9 mouse cellular contexts compared by ENCODE assay signal in the genomic region with DNA sequence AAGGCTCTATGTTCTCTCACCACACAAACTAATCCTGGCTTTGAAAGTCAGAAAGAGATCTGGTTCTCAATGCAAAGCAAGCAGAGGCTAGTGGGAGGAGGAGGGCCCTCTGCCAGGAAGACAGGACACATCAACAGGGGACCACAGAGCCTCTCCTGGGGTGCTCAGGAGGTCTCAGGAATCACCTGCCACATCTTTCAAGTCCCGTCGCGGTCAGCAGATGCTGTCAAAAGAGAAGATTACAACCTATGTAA. TPM values are rescaled to one million over a fixed set of nuclear protein-coding genes. Genes with fewer than 3 reads are reported as not detected.
DNase-seq lines count a peak whose midpoint lies in the region; ATAC-seq lines count a peak whose summit lies in the region.
"Had no signal": no experiment of that assay in that cellular context is flagged by ENCODE, and none has a peak within 500 bp of the region (broad histone marks: within the 10 kb centered on the region; RNA-seq: fewer than 3 reads in every experiment).

No protein-coding gene starts in this region.

- intact Hi-C loops in left cerebral cortex, postnatal 25 days (cut with DNase I): no loop called here

- no peaks in the 10 kb centered on the region for H3K9me3 ChIP-seq in lung, embryonic 15.5 days
- H3K9me3 ChIP-seq in forebrain, embryonic 10.5 days: no peaks in the 10 kb centered on the region
- no peaks in the 10 kb centered on the region for H3K9me3 ChIP-seq in limb, embryonic 11.5 days (ENCODE audit: control insufficient read depth, low read length)

- H3K4me1 ChIP-seq in lung, embryonic 15.5 days: 0 out of 2 replicates have a peak, but pooled peaks cover 4% of the 10 kb centered on the region
- peaks cover 33% of the 10 kb centered on the region for H3K4me1 ChIP-seq in forebrain, embryonic 10.5 days
- H3K4me1 ChIP-seq in limb, embryonic 11.5 days (ENCODE audit: control insufficient read depth, insufficient read depth, low read length): no peaks in the 10 kb centered on the region

- H3K4me3 ChIP-seq in lung, embryonic 15.5 days: no peak overlapping the region
- peak overlapping the region; percentile 35 for H3K4me3 ChIP-seq in forebrain, embryonic 10.5 days
- H3K4me3 ChIP-seq in limb, embryonic 11.5 days (ENCODE audit: low read depth, low read length): no peak overlapping the region

- no peak overlapping the region for H3K9ac ChIP-seq in lung, embryonic 15.5 days
- 0 out of 2 replicates have a peak overlapping the region, but pooled peaks have one; percentile 30 for H3K9ac ChIP-seq in limb, embryonic 11.5 days (ENCODE audit: low read length)

- H3K36me3 ChIP-seq in lung, embryonic 15.5 days: no peaks in the 10 kb centered on the region
- no peaks in the 10 kb centered on the region for H3K36me3 ChIP-seq in forebrain, embryonic 10.5 days (replicated peaks)
- H3K36me3 ChIP-seq in limb, embryonic 11.5 days (ENCODE audit: control insufficient read depth, insufficient read depth, low read length): no peaks in the 10 kb centered on the region

- H3K27me3 ChIP-seq in lung, embryonic 15.5 days: no peaks in the 10 kb centered on the region
- no peaks in the 10 kb centered on the region for H3K27me3 ChIP-seq in forebrain, embryonic 10.5 days (ENCODE audit: poor library complexity, severe bottlenecking)
- H3K27me3 ChIP-seq in limb, embryonic 11.5 days (ENCODE audit: control insufficient read depth, insufficient read depth, low read length): no peaks in the 10 kb centered on the region

- ATAC-seq in lung, embryonic 15.5 days (ENCODE audit: borderline replicate concordance, extremely low read depth, low FRiP score, low TSS enrichment): no peak
- ATAC-seq in limb, embryonic 11.5 days (ENCODE audit: insufficient number of reproducible peaks, low FRiP score, low TSS enrichment, low read depth): no peak
- 0 out of 2 replicates have a peak, but pooled peaks have one; percentile 4 for ATAC-seq in neutrophil, adult 5-6 weeks (ENCODE audit: extremely low read depth, insufficient number of reproducible peaks, low FRiP score, poor library complexity, severe bottlenecking)
- ATAC-seq: lung, postnatal 0 days had no signal

- no peak for DNase-seq in lung, postnatal 4 days
- DNase-seq in forebrain, embryonic 10.5 days (ENCODE audit: extremely low spot score, low spot score): no peak
- DNase-seq in limb, embryonic 11.5 days (ENCODE audit: low spot score): no peak
- no peak for DNase-seq in kidney, adult 9 months
- DNase-seq in left cerebral cortex, postnatal 25 days (ENCODE audit: low spot score in 2 of 2): no peak
- DNase-seq in spleen, postnatal 4 days (ENCODE audit: low spot score in 2 of 2): no peak

- 21% methylated on average over 3 of the region's 3 CpGs for WGBS in lung, embryonic 15.5 days
- WGBS in forebrain, embryonic 10.5 days: 3% methylated on average over 3 of the region's 3 CpGs
- WGBS in limb, embryonic 11.5 days: 26% methylated on average over 3 of the region's 3 CpGs

- H3K27ac ChIP-seq in lung, embryonic 15.5 days: no peak overlapping the region
- H3K27ac ChIP-seq in forebrain, embryonic 10.5 days: peak overlapping the region; percentile 77
- no peak overlapping the region for H3K27ac ChIP-seq in limb, embryonic 11.5 days (replicated peaks; ENCODE audit: low read depth, low read length)

- peak overlapping the region; percentile 31; the same call in 1 of the 2 replicates for H3K4me2 ChIP-seq in lung, embryonic 15.5 days
- H3K4me2 ChIP-seq in limb, embryonic 11.5 days (ENCODE audit: low read depth, severe bottlenecking): no peak overlapping the region

RNA-seq across cellular contexts. Expression of a gene that starts 12.6 kb away (rescaled TPM):
- polyA plus RNA-seq in lung, embryonic 15.5 days (2015; fragmentation: Nextera tagmentation; extraction: Ambion mirVana): 28.2 and 29.5 TPM in 2 replicates
- polyA plus RNA-seq in forebrain, embryonic 10.5 days (2016; fragmentation: Nextera tagmentation; extraction: Ambion mirVana): 12.9 and 14.8 TPM in 2 replicates
- polyA plus RNA-seq in limb, embryonic 11.5 days (2014; fragmentation: Nextera tagmentation; extraction: Ambion mirVana): 27.6 and 29.3 TPM in 2 replicates
- 60.4 and 73.9 TPM in 2 replicates for total RNA-seq in neutrophil, adult 5-6 weeks (2017)
- 10 to 100 TPM; 13.1 to 13.2 TPM for total RNA-seq in left cerebral cortex, postnatal 25 days (2021)
